Comparison of ENCODE assay signal across 10 mouse cellular contexts in the genomic region with DNA sequence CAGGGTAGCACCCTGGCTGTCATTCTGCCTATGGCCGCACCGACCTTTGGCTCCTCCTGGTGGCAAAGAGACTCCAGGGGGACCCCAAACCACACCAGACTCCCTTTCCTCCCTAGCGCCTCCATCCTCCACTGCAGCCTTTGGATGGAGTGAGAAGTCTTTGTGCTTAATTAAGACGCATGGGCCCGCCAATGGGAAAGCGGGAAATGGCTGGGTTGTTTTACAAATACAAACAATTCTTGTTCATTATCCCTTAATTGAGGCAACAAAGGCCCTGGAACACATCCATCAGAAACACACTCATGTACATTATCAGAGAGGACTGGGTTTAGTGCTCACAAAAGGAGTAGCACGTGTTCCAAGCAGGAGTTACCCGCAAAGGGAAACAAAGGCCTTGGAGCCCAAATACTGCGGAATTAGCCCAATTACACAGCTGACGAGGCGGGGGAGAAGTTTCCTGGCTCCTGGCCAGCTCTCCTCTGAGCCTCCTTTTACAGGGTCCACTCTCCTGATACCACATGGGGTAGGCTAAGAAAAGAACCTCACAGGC.
DNase-seq lines count a peak whose midpoint lies in the region.
"Had no signal": no experiment of that assay in that cellular context is flagged by ENCODE, and none has a peak within 500 bp of the region (broad histone marks: within the 10 kb centered on the region; RNA-seq: fewer than 3 reads in every experiment).

No protein-coding gene starts in this region.

- H3K36me3 ChIP-seq in midbrain, embryonic 10.5 days: no peaks in the 10 kb centered on the region

- WGBS in midbrain, embryonic 10.5 days: 32% methylated on average over 11 of the region's 11 CpGs

- H3K9me3 ChIP-seq in midbrain, embryonic 10.5 days (replicated peaks): no peaks in the 10 kb centered on the region

- no peak overlapping the region for H3K4me3 ChIP-seq in midbrain, embryonic 10.5 days

- DNase-seq in cerebellum, postnatal 10 days: peak; percentile 20 to 23
- no peak for DNase-seq in cerebellum, adult 9-10 months
- DNase-seq in right cerebral cortex, postnatal 10 days (ENCODE audit: low spot score in 2 of 2): peak; percentile 43 to 51
- no peak for DNase-seq in right cerebral cortex, postnatal 14 days
- no peak for DNase-seq in midbrain, embryonic 10.5 days (ENCODE audit: low spot score)
- DNase-seq in thymus, postnatal 25 days: peak; percentile 33
- no peak for DNase-seq in adrenal gland, adult 18-20 months (ENCODE audit: low spot score in 2 of 2)
- DNase-seq in lung, postnatal 25 days (ENCODE audit: low spot score): no peak
- DNase-seq: cerebellum, adult 2 months; heart, postnatal 4 days had no signal

- H3K4me1 ChIP-seq in midbrain, embryonic 10.5 days: peaks cover 33% of the 10 kb centered on the region

- H3K27me3 ChIP-seq in midbrain, embryonic 10.5 days (ENCODE audit: low read depth, poor library complexity, severe bottlenecking): peaks cover 41% of the 10 kb centered on the region

- peak overlapping the region; percentile 46; the same call in 1 of the 2 replicates for H3K27ac ChIP-seq in midbrain, embryonic 10.5 days (replicated peaks)

Comparison
In these comparisons a context has a peak if more than half of its experiments do, and no peak if none do; other contexts are left out.
1. DNase-seq: peak in cerebellum, postnatal 10 days (2 of 2), right cerebral cortex, postnatal 10 days (2 of 2) and thymus, postnatal 25 days (single experiment); none in cerebellum, adult 9-10 months (single experiment), right cerebral cortex, postnatal 14 days (single experiment), midbrain, embryonic 10.5 days (single experiment), adrenal gland, adult 18-20 months (0 of 2) and lung, postnatal 25 days (single experiment).